In genomic region chr14:52103474-52103855, GRCm38 (mm10) we compare ENCODE assay signal across 7 mouse cellular contexts. TPM values are rescaled to one million over a fixed set of nuclear protein-coding genes. Genes with fewer than 3 reads are reported as not detected.
A peak's percentile ranks its signal among the peaks of the same experiment; 100 is the strongest.
DNase-seq lines count a peak whose midpoint lies in the region; ATAC-seq lines count a peak whose summit lies in the region.

No protein-coding gene starts in this region.

- no peaks in the 10 kb centered on the region for H3K9me3 ChIP-seq in embryonic facial prominence, embryonic 15.5 days (replicated peaks)
- no peaks in the 10 kb centered on the region for H3K9me3 ChIP-seq in limb, embryonic 13.5 days
- H3K9me3 ChIP-seq in neural tube, embryonic 12.5 days: no peaks in the 10 kb centered on the region

- H3K27me3 ChIP-seq in embryonic facial prominence, embryonic 15.5 days: no peaks in the 10 kb centered on the region
- H3K27me3 ChIP-seq in limb, embryonic 13.5 days: no peaks in the 10 kb centered on the region
- no peaks in the 10 kb centered on the region for H3K27me3 ChIP-seq in neural tube, embryonic 12.5 days (replicated peaks)

- H3K4me3 ChIP-seq in embryonic facial prominence, embryonic 15.5 days (replicated peaks): peak overlapping the region; percentile 93
- H3K4me3 ChIP-seq in limb, embryonic 13.5 days: peak overlapping the region; percentile 98
- peak overlapping the region; percentile 86 for H3K4me3 ChIP-seq in neural tube, embryonic 12.5 days

- under 1% methylated on average over 30 of the region's 30 CpGs for WGBS in embryonic facial prominence, embryonic 15.5 days
- WGBS in limb, embryonic 13.5 days: under 1% methylated on average over 30 of the region's 30 CpGs
- WGBS in neural tube, embryonic 12.5 days: under 1% methylated on average over 30 of the region's 30 CpGs

- H3K4me2 ChIP-seq in embryonic facial prominence, embryonic 15.5 days (replicated peaks): peak overlapping the region; percentile 65
- peak overlapping the region; percentile 79 for H3K4me2 ChIP-seq in limb, embryonic 13.5 days (replicated peaks)
- H3K4me2 ChIP-seq in neural tube, embryonic 12.5 days (replicated peaks): peak overlapping the region; percentile 71

- ATAC-seq in embryonic facial prominence, embryonic 15.5 days (ENCODE audit: insufficient number of reproducible peaks, low FRiP score, low TSS enrichment, low read depth): no peak
- no peak for ATAC-seq in limb, embryonic 13.5 days (ENCODE audit: low FRiP score, low read depth)
- peak; percentile 57 for ATAC-seq in neural tube, embryonic 12.5 days (ENCODE audit: low FRiP score, low read depth)
- no peak; the same call in 1 of the 2 replicates for ATAC-seq in granulocyte monocyte progenitor cell, adult 5-6 weeks (replicated peaks; ENCODE audit: poor library complexity, severe bottlenecking)

- peak overlapping the region; percentile 96 for H3K9ac ChIP-seq in embryonic facial prominence, embryonic 15.5 days
- H3K9ac ChIP-seq in limb, embryonic 13.5 days: peak overlapping the region; percentile 98
- H3K9ac ChIP-seq in neural tube, embryonic 12.5 days: peak overlapping the region; percentile 96

- H3K27ac ChIP-seq in embryonic facial prominence, embryonic 15.5 days (replicated peaks): peak overlapping the region; percentile 96
- peak overlapping the region; percentile 96 for H3K27ac ChIP-seq in limb, embryonic 13.5 days
- peak overlapping the region; percentile 88 for H3K27ac ChIP-seq in neural tube, embryonic 12.5 days

- peak; percentile 36 for DNase-seq in left cerebral cortex, adult 11 months (ENCODE audit: low spot score)
- no peak for DNase-seq in left cerebral cortex, adult 8-10 months (ENCODE audit: low spot score in 2 of 2)
- DNase-seq in ZHBTc4 (ENCODE audit: low read depth, low spot score): peak; percentile 48

- peaks cover 37% of the 10 kb centered on the region for H3K4me1 ChIP-seq in embryonic facial prominence, embryonic 15.5 days
- H3K4me1 ChIP-seq in limb, embryonic 13.5 days: peaks cover 43% of the 10 kb centered on the region
- H3K4me1 ChIP-seq in neural tube, embryonic 12.5 days: peaks cover 30% of the 10 kb centered on the region

- H3K36me3 ChIP-seq in embryonic facial prominence, embryonic 15.5 days: no peaks in the 10 kb centered on the region; the same call in 1 of the 2 replicates
- peaks cover 10% of the 10 kb centered on the region for H3K36me3 ChIP-seq in limb, embryonic 13.5 days
- peaks cover 4% of the 10 kb centered on the region for H3K36me3 ChIP-seq in neural tube, embryonic 12.5 days

RNA-seq across cellular contexts. Expression of gene Hnrnpc, which starts 0.4 kb away (rescaled TPM):
- 100 to 1,000 TPM; 182 to 218 (median 204) TPM for total RNA-seq in left cerebral cortex, adult 8-10 months (2022)
- polyA plus RNA-seq in embryonic facial prominence, embryonic 15.5 days (2015; fragmentation: Nextera tagmentation; extraction: Ambion mirVana): 549 and 552 TPM in 2 replicates
- 759 and 771 TPM in 2 replicates for polyA plus RNA-seq in limb, embryonic 13.5 days (2015; fragmentation: Nextera tagmentation; extraction: Ambion mirVana)
- 764 and 797 TPM in 2 replicates for polyA plus RNA-seq in neural tube, embryonic 12.5 days (2016; fragmentation: Nextera tagmentation; extraction: Ambion mirVana)
- 362 and 404 TPM in 2 replicates for total RNA-seq in granulocyte monocyte progenitor cell, adult 5-6 weeks (2014; fragmentation: Nextera tagmentation)
- total RNA-seq in granulocyte monocyte progenitor cell, adult 5-6 weeks (2017): 637 and 667 TPM in 2 replicates

RNA-seq across cellular contexts. Expression of gene Rpgrip1, which starts 7.0 kb away (rescaled TPM):
- total RNA-seq in left cerebral cortex, adult 8-10 months (2022): 1 to 10 TPM in 3 of 4 experiments, under 1 TPM in 1; 0.91 to 3.1 (median 2.6) TPM
- polyA plus RNA-seq in embryonic facial prominence, embryonic 15.5 days (2015; fragmentation: Nextera tagmentation; extraction: Ambion mirVana): 57.0 and 59.8 TPM in 2 replicates
- polyA plus RNA-seq in limb, embryonic 13.5 days (2015; fragmentation: Nextera tagmentation; extraction: Ambion mirVana): 90.3 and 90.4 TPM in 2 replicates
- 52.1 and 62.8 TPM in 2 replicates for polyA plus RNA-seq in neural tube, embryonic 12.5 days (2016; fragmentation: Nextera tagmentation; extraction: Ambion mirVana)
- total RNA-seq in granulocyte monocyte progenitor cell, adult 5-6 weeks (2014; fragmentation: Nextera tagmentation): 7.4 and 10.8 TPM in 2 replicates
- 4.5 and 4.8 TPM in 2 replicates for total RNA-seq in granulocyte monocyte progenitor cell, adult 5-6 weeks (2017)

Comparison
In these comparisons a context has a peak if more than half of its experiments do, and no peak if none do; other contexts are left out.
1. DNase-seq: peak in left cerebral cortex, adult 11 months (single experiment) and ZHBTc4 (single experiment); none in left cerebral cortex, adult 8-10 months (0 of 2).
2. Peak in every context shown above with its lines, with median percentiles within 50 percentile points of each other: H3K27ac ChIP-seq, H3K4me2 ChIP-seq, H3K4me3 ChIP-seq and H3K9ac ChIP-seq.